Mouse (Mus musculus) stomach, embryonic 16.5 days (tissue): ENCODE results near the gene Slc15a5. TPM values are rescaled to one million over a fixed set of nuclear protein-coding genes. Genes with fewer than 3 reads are reported as not detected.

ENCODE experiments used
- ATAC-seq: fragments of 200-750 bp; cut with Nextera tagmentation; 2 replicates; pipeline ENCODE4 v1.8.0; 2017; ENCODE audit warnings: moderate number of reproducible peaks, moderate TSS enrichment; ENCODE audit not compliant: insufficient read depth, low FRiP score
- H3K27ac ChIP-seq: fragments of 300-500 bp; sonication (generic); 2 replicates; pipeline ENCODE4 v1.5.1; 2014; ENCODE audit warnings: low read length
- H3K27me3 ChIP-seq: fragments of 300-500 bp; sonication (generic); 2 replicates; pipeline ENCODE4 v1.6.1; 2014; ENCODE audit warnings: low read length, control low read depth, mixed read lengths; ENCODE audit not compliant: control insufficient read depth, insufficient read depth
- H3K36me3 ChIP-seq: fragments of 300-500 bp; sonication (generic); 2 replicates; pipeline ENCODE4 v1.6.1; 2014; ENCODE audit warnings: low read length; ENCODE audit not compliant: control insufficient read depth, insufficient read depth
- H3K4me1 ChIP-seq: fragments of 300-500 bp; sonication (generic); 2 replicates; pipeline ENCODE4 v1.6.1; 2014; ENCODE audit warnings: low read length, control low read depth, mixed read lengths; ENCODE audit not compliant: control insufficient read depth, insufficient read depth
- H3K4me2 ChIP-seq: fragments of 300-500 bp; sonication (generic); 2 replicates; pipeline ENCODE4 v1.6.1; 2014; ENCODE audit warnings: low read depth, low read length, mixed read lengths
- H3K4me3 ChIP-seq: fragments of 300-500 bp; sonication (generic); replicated peaks from 2 replicates; pipeline ENCODE4 v1.5.1; 2014; ENCODE audit warnings: mild to moderate bottlenecking, low read length
- H3K9ac ChIP-seq: fragments of 300-500 bp; sonication (generic); 2 replicates; pipeline ENCODE4 v1.6.1; 2014; ENCODE audit warnings: low read length
- H3K9me3 ChIP-seq: fragments of 300-500 bp; sonication (generic); replicated peaks from 2 replicates; pipeline ENCODE4 v1.6.1; 2016; ENCODE audit warnings: low read length, control low read depth; ENCODE audit not compliant: control insufficient read depth
- WGBS: fragments of 180-500 bp; shearing (Covaris S2); extraction: QIAGEN DNeasy Blood & Tissue Kit; methylation state at CpG from one replicate; pipeline ENCODE4 v1.1.7; 2014; 5-methylcytosine and 5-hydroxymethylcytosine counted together
- polyA plus RNA-seq: library from polyadenylated mRNA; unstranded; fragments of >200 nt; fragmentation: Nextera tagmentation; extraction: Ambion mirVana; gene quantifications from 2 replicates; pipeline ENCODE4 v1.2.1, GENCODE M21; 2015

Gene Slc15a5
- polyA plus RNA-seq, 1 experiment from 2014 or later = not detected

- Histone ChIP-seq H3K9ac (no peak overlapping the region), H3K27ac (0 out of 2 replicates have a peak overlapping the region, but pooled peaks have one; percentile 0), H3K4me3 (no peak overlapping the region), H3K36me3 (no peaks in the 10 kb centered on the region), H3K4me1 (peaks cover 10% of the 10 kb centered on the region), H3K27me3 (no peaks in the 10 kb centered on the region), H3K4me2 (peak overlapping the region; percentile 32), H3K9me3 (no peaks in the 10 kb centered on the region)
- peak; percentile 56; the same call in 1 of the 2 replicates for ATAC-seq
- WGBS = 22% methylated on average over 3 of the region's 3 CpGs
Measured at GRCm38 (mm10) chr6:137934545-137935298, 145.0 kb downstream of the Slc15a5 start.

Other genes with a start within 250 kb of the Slc15a5 start
- 247 and 281 TPM in 2 replicates for gene Mgst1, start 60.4 kb upstream of the Slc15a5 start, polyA plus RNA-seq